Mouse (Mus musculus): ENCODE results near the gene Wdr47. TPM values are rescaled to one million over a fixed set of nuclear protein-coding genes. Genes with fewer than 3 reads are reported as not detected.

Wdr47 gene
- total RNA-seq (2023): 10 to 100 TPM in 1 of 2 experiments, 1 to 10 TPM in 1; 8.2 to 18.8 TPM

GRCm38 (mm10) chr3:108590786-108591529 is at the start of gene Wdr47:
Gene Wdr47, plus strand, starts transcription at chr3:108591279.

GRCm38 (mm10) chr3:108562133-108562730 is 28.8 kb upstream of the Wdr47 start, which contains the start of gene Tmem167b:
Gene Tmem167b, minus strand, starts transcription at chr3:108562466.

GRCm38 (mm10) chr3:108571443-108572294 is 19.4 kb upstream of the Wdr47 start, which contains the start of gene Taf13:
Gene Taf13, plus strand, starts transcription at chr3:108571698.

GRCm38 (mm10) chr3:108653710-108654379 is 62.8 kb downstream of the Wdr47 start, which contains the start of gene Clcc1:
Gene Clcc1, plus strand, starts transcription at chr3:108653913.

Other genes starting within 250 kb of the Wdr47 start
- gene Mybphl, start 226.4 kb upstream of the Wdr47 start, total RNA-seq (2023): not detected
- gene Psrc1, start 207.4 kb upstream of the Wdr47 start, total RNA-seq (2023): 1 to 10 TPM in 1 of 2 experiments, under 1 TPM in 1; 0.76 to 2.1 TPM
- gene Celsr2, start 175.7 kb upstream of the Wdr47 start, total RNA-seq (2023): 1 to 10 TPM; 1.0 to 1.8 TPM
- gene Sars, start 146.1 kb upstream of the Wdr47 start, total RNA-seq (2023): 10 to 100 TPM; 78.4 to 82.3 TPM
- not detected for gene 1700013F07Rik, start 57.1 kb upstream of the Wdr47 start, total RNA-seq (2023)
- gene 5330417C22Rik, start 54.7 kb upstream of the Wdr47 start, total RNA-seq (2023): not detected
- gene Tmem167b, start 28.8 kb upstream of the Wdr47 start, total RNA-seq (2023): 10 to 100 TPM; 36.9 to 38.4 TPM
- gene Taf13, start 19.6 kb upstream of the Wdr47 start, total RNA-seq (2023): 10 to 100 TPM; 24.1 to 30.4 TPM
- gene Clcc1, start 62.6 kb downstream of the Wdr47 start, total RNA-seq (2023): 10 to 100 TPM; 32.7 to 36.7 TPM
- 10 to 100 TPM in 1 of 2 experiments, 1 to 10 TPM in 1; 5.6 to 12.1 TPM for gene Gpsm2, start 131.0 kb downstream of the Wdr47 start, total RNA-seq (2023)
- gene Aknad1, start 148.4 kb downstream of the Wdr47 start, total RNA-seq (2023): not detected
- gene Stxbp3, start 249.2 kb downstream of the Wdr47 start, total RNA-seq (2023): 10 to 100 TPM; 87.4 to 96.6 TPM

Measured in monocyte, adult 59 days (primary cell).